Mouse (Mus musculus): ENCODE results near the gene Atp1a1. TPM values are rescaled to one million over a fixed set of nuclear protein-coding genes. Genes with fewer than 3 reads are reported as not detected.

Gene Atp1a1
- polyA plus RNA-seq, 1 experiment = 58.4 TPM

GRCm38 (mm10) chr3:101617007-101617406 is 12.5 kb upstream of the Atp1a1 start:
- TF ChIP-seq GATA1 (IDR thresholded peaks at IDR 0.05; ENCODE audit: low read length) = no peak
- Histone ChIP-seq H3K4me3 (replicated peaks) (no peak overlapping the region), H3K27me3 (ENCODE audit: control insufficient read depth) (peaks cover 6% of the 10 kb centered on the region), H3K4me1 (ENCODE audit: control insufficient read depth) (no peaks in the 10 kb centered on the region), H3K36me3 (ENCODE audit: control insufficient read depth) (no peaks in the 10 kb centered on the region), H3K9me3 (ENCODE audit: control insufficient read depth, low read length) (no peaks in the 10 kb centered on the region)

GRCm38 (mm10) chr3:101615856-101616255 is 11.4 kb upstream of the Atp1a1 start:
- no peaks in the 10 kb centered on the region for H3K36me3 ChIP-seq (ENCODE audit: control insufficient read depth)
- H3K27me3 ChIP-seq (ENCODE audit: control insufficient read depth) = peaks cover 9% of the 10 kb centered on the region
- no peaks in the 10 kb centered on the region for H3K9me3 ChIP-seq (ENCODE audit: control insufficient read depth, low read length)
- no peak overlapping the region for H3K4me3 ChIP-seq (replicated peaks)
- H3K4me1 ChIP-seq (ENCODE audit: control insufficient read depth) = no peaks in the 10 kb centered on the region
- TF ChIP-seq TAL1 (IDR thresholded peaks at IDR 0.05; ENCODE audit: low read length) = no peak
- no peak for TF ChIP-seq GATA1 (IDR thresholded peaks at IDR 0.05; ENCODE audit: low read length)

- H3K27me3 ChIP-seq (ENCODE audit: control insufficient read depth) = peaks cover 33% of the 10 kb centered on the region
- H3K36me3 ChIP-seq (ENCODE audit: control insufficient read depth) = no peaks in the 10 kb centered on the region
- H3K9me3 ChIP-seq (ENCODE audit: control insufficient read depth, low read length) = no peaks in the 10 kb centered on the region
- no peak overlapping the region for H3K4me3 ChIP-seq (replicated peaks)
- TF ChIP-seq TAL1 (IDR thresholded peaks at IDR 0.05; ENCODE audit: low read length) (no peak), GATA1 (IDR thresholded peaks at IDR 0.05; ENCODE audit: low read length) (no peak)
- no peaks in the 10 kb centered on the region for H3K4me1 ChIP-seq (ENCODE audit: control insufficient read depth)
Measured at GRCm38 (mm10) chr3:101611813-101612491, 7.5 kb upstream of the Atp1a1 start.

- no peak for TF ChIP-seq GATA1 (IDR thresholded peaks at IDR 0.05; ENCODE audit: low read length)
- TF ChIP-seq TAL1 (IDR thresholded peaks at IDR 0.05; ENCODE audit: low read length) = no peak
- Histone ChIP-seq H3K9me3 (ENCODE audit: control insufficient read depth, low read length) (no peaks in the 10 kb centered on the region), H3K4me1 (ENCODE audit: control insufficient read depth) (no peaks in the 10 kb centered on the region), H3K36me3 (ENCODE audit: control insufficient read depth) (no peaks in the 10 kb centered on the region), H3K4me3 (replicated peaks) (no peak overlapping the region), H3K27me3 (ENCODE audit: control insufficient read depth) (peaks cover 37% of the 10 kb centered on the region)
Measured at GRCm38 (mm10) chr3:101611012-101611812, 6.7 kb upstream of the Atp1a1 start.

- H3K27me3 ChIP-seq (ENCODE audit: control insufficient read depth) = peaks cover 53% of the 10 kb centered on the region
- TF ChIP-seq TAL1 (IDR thresholded peaks at IDR 0.05; ENCODE audit: low read length) (no peak), GATA1 (IDR thresholded peaks at IDR 0.05; ENCODE audit: low read length) (no peak)
- no peak overlapping the region for H3K4me3 ChIP-seq (replicated peaks)
Measured at GRCm38 (mm10) chr3:101609302-101609701, 4.8 kb upstream of the Atp1a1 start.

GRCm38 (mm10) chr3:101606861-101607455 is 2.5 kb upstream of the Atp1a1 start:
- H3K9me3 ChIP-seq (ENCODE audit: control insufficient read depth, low read length) = no peaks in the 10 kb centered on the region
- TF ChIP-seq GATA1 (IDR thresholded peaks at IDR 0.05; ENCODE audit: low read length) (no peak), TAL1 (IDR thresholded peaks at IDR 0.05; ENCODE audit: low read length) (no peak)
- no peak overlapping the region for H3K4me3 ChIP-seq (replicated peaks)
- peaks cover 32% of the 10 kb centered on the region for H3K4me1 ChIP-seq (ENCODE audit: control insufficient read depth)
- no peaks in the 10 kb centered on the region for H3K36me3 ChIP-seq (ENCODE audit: control insufficient read depth)
- peaks cover 46% of the 10 kb centered on the region for H3K27me3 ChIP-seq (ENCODE audit: control insufficient read depth)

More at GRCm38 (mm10) chr3:101609302-101609701, 4.8 kb upstream of the Atp1a1 start:
- Histone ChIP-seq H3K4me1 (ENCODE audit: control insufficient read depth) (peaks cover 14% of the 10 kb centered on the region), H3K9me3 (ENCODE audit: control insufficient read depth, low read length) (no peaks in the 10 kb centered on the region), H3K36me3 (ENCODE audit: control insufficient read depth) (no peaks in the 10 kb centered on the region)

- H3K27me3 ChIP-seq (ENCODE audit: control insufficient read depth) = peaks cover 43% of the 10 kb centered on the region
- no peaks in the 10 kb centered on the region for H3K9me3 ChIP-seq (ENCODE audit: control insufficient read depth, low read length)
- TF ChIP-seq GATA1 (IDR thresholded peaks at IDR 0.05; ENCODE audit: low read length) (peak; percentile 53; the same call in 1 of the 2 replicates), TAL1 (IDR thresholded peaks at IDR 0.05; ENCODE audit: low read length) (no peak)
- peaks cover 3% of the 10 kb centered on the region for H3K36me3 ChIP-seq (ENCODE audit: control insufficient read depth)
- H3K4me1 ChIP-seq (ENCODE audit: control insufficient read depth) = peaks cover 43% of the 10 kb centered on the region
- no peak overlapping the region for H3K4me3 ChIP-seq (replicated peaks)
Measured at GRCm38 (mm10) chr3:101605721-101606120, 1.2 kb upstream of the Atp1a1 start.

- H3K4me3 ChIP-seq (replicated peaks) = peak overlapping the region; percentile 91
- no peak for TF ChIP-seq GATA1 (IDR thresholded peaks at IDR 0.05; ENCODE audit: low read length)
- TF ChIP-seq TAL1 (IDR thresholded peaks at IDR 0.05; ENCODE audit: low read length) = no peak
- peaks cover 3% of the 10 kb centered on the region for H3K36me3 ChIP-seq (ENCODE audit: control insufficient read depth)
- H3K9me3 ChIP-seq (ENCODE audit: control insufficient read depth, low read length) = no peaks in the 10 kb centered on the region
- peaks cover 41% of the 10 kb centered on the region for H3K27me3 ChIP-seq (ENCODE audit: control insufficient read depth)
- H3K4me1 ChIP-seq (ENCODE audit: control insufficient read depth) = peaks cover 43% of the 10 kb centered on the region
Measured at GRCm38 (mm10) chr3:101605291-101605690, 807 bp upstream of the Atp1a1 start.
